Mouse (Mus musculus): ENCODE results near the gene Fam219a.

Gene Fam219a

GRCm38 (mm10) chr4:41554994-41555663, 14.2 kb downstream of the Fam219a start:
- DNase-seq (ENCODE audit: extremely low read depth, low read depth, low spot score), result no peak

- DNase-seq (ENCODE audit: extremely low read depth, low read depth, low spot score), result no peak
Measured at GRCm38 (mm10) chr4:41553116-41553515, 16.2 kb downstream of the Fam219a start.

- no peak for DNase-seq (ENCODE audit: extremely low read depth, low read depth, low spot score)
Measured at GRCm38 (mm10) chr4:41552529-41552928, 16.8 kb downstream of the Fam219a start.

GRCm38 (mm10) chr4:41547086-41547485, 22.3 kb downstream of the Fam219a start:
- DNase-seq (ENCODE audit: extremely low read depth, low read depth, low spot score), result no peak

- no peak for DNase-seq (ENCODE audit: extremely low read depth, low read depth, low spot score)
Measured at GRCm38 (mm10) chr4:41545985-41546384, 23.4 kb downstream of the Fam219a start.

GRCm38 (mm10) chr4:41542136-41542535, 27.2 kb downstream of the Fam219a start:
- DNase-seq (ENCODE audit: extremely low read depth, low read depth, low spot score), result no peak

GRCm38 (mm10) chr4:41534866-41535265, 34.5 kb downstream of the Fam219a start:
- DNase-seq (ENCODE audit: extremely low read depth, low read depth, low spot score), result no peak

- DNase-seq (ENCODE audit: extremely low read depth, low read depth, low spot score), result no peak
Measured at GRCm38 (mm10) chr4:41532420-41532819, 36.9 kb downstream of the Fam219a start.

- no peak for DNase-seq (ENCODE audit: extremely low read depth, low read depth, low spot score)
Measured at GRCm38 (mm10) chr4:41527996-41528395, 41.3 kb downstream of the Fam219a start.

- DNase-seq (ENCODE audit: extremely low read depth, low read depth, low spot score), result no peak
Measured at GRCm38 (mm10) chr4:41527076-41527475, 42.3 kb downstream of the Fam219a start.

- DNase-seq (ENCODE audit: extremely low read depth, low read depth, low spot score), result no peak
Measured at GRCm38 (mm10) chr4:41526553-41526952, 42.8 kb downstream of the Fam219a start.

- DNase-seq (ENCODE audit: extremely low read depth, low read depth, low spot score), result no peak
Measured at GRCm38 (mm10) chr4:41524829-41525228, 44.5 kb downstream of the Fam219a start.

- no peak for DNase-seq (ENCODE audit: extremely low read depth, low read depth, low spot score)
Measured at GRCm38 (mm10) chr4:41523839-41524238, 45.5 kb downstream of the Fam219a start.

- DNase-seq (ENCODE audit: extremely low read depth, low read depth, low spot score), result no peak
Measured at GRCm38 (mm10) chr4:41522788-41523187, 46.5 kb downstream of the Fam219a start.

GRCm38 (mm10) chr4:41522136-41522535, 47.2 kb downstream of the Fam219a start:
- DNase-seq (ENCODE audit: extremely low read depth, low read depth, low spot score), result no peak

GRCm38 (mm10) chr4:41520641-41521040, 48.7 kb downstream of the Fam219a start:
- DNase-seq (ENCODE audit: extremely low read depth, low read depth, low spot score), result no peak

- DNase-seq (ENCODE audit: extremely low read depth, low read depth, low spot score), result no peak
Measured at GRCm38 (mm10) chr4:41519195-41519594, 50.1 kb downstream of the Fam219a start.

GRCm38 (mm10) chr4:41518349-41518748, 51.0 kb downstream of the Fam219a start:
- DNase-seq (ENCODE audit: extremely low read depth, low read depth, low spot score), result no peak

GRCm38 (mm10) chr4:41517233-41517632, 52.1 kb downstream of the Fam219a start, which contains the start of gene 1110017D15Rik:
1110017D15Rik (minus strand) TSS chr4:41517333.
- DNase-seq (ENCODE audit: extremely low read depth, low read depth, low spot score), result no peak

- DNase-seq (ENCODE audit: extremely low read depth, low read depth, low spot score), result no peak
Measured at GRCm38 (mm10) chr4:41513714-41514113, 55.6 kb downstream of the Fam219a start.

- DNase-seq (ENCODE audit: extremely low read depth, low read depth, low spot score), result no peak
Measured at GRCm38 (mm10) chr4:41513309-41513708, 56.0 kb downstream of the Fam219a start.

GRCm38 (mm10) chr4:41507998-41508397, 61.3 kb downstream of the Fam219a start:
- no peak for DNase-seq (ENCODE audit: extremely low read depth, low read depth, low spot score)

GRCm38 (mm10) chr4:41507326-41507924, 61.9 kb downstream of the Fam219a start:
- no peak for DNase-seq (ENCODE audit: extremely low read depth, low read depth, low spot score)

Data from fat pad, adult 2 months (tissue).